Mouse (Mus musculus) cerebellum, adult 9-10 months (tissue): ENCODE results near the gene Zfpl1.

Experiments used
- DNase-seq: peaks from one replicate; pipeline ENCODE4 v3.0.0; 2022

Gene Zfpl1

GRCm38 (mm10) chr19:6097847-6098246, 13.1 kb upstream of the Zfpl1 start:
- no peak for DNase-seq

GRCm38 (mm10) chr19:6094119-6094518, 9.4 kb upstream of the Zfpl1 start, which contains the start of gene AC131692.1:
Gene AC131692.1, plus strand, starts transcription at chr19:6094419.
- DNase-seq = no peak

- DNase-seq = no peak
Observed at GRCm38 (mm10) chr19:6088841-6089240, 4.1 kb upstream of the Zfpl1 start.

GRCm38 (mm10) chr19:6085417-6085879, 692 bp upstream of the Zfpl1 start:
- peak; percentile 21 for DNase-seq

DNA sequence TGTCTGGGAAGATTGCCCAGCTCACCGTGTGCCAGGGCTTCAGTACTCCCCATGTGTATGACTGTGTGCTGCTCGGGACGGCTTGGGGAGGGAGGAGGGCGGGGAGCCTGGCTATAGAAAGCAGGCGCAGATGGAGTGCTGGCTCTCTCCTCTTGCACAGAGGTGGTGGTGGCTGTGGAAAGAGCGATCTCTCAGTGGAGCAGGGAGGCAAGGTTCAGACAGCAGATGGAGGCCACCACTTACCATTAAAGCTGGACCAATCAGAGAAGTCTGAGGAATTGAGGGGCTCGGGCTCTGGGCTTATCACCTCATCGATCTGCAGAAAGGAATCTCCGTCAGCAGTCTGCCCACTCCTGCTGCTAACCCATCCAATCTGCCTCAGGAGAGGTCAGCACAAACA, 2.6 kb downstream of the Zfpl1 start, which contains the start of gene Gm28374:
Gm28374 (minus strand) TSS at position 101 of the 400 bp plus-strand sequence.
- DNase-seq = peak; percentile 13

DNA sequence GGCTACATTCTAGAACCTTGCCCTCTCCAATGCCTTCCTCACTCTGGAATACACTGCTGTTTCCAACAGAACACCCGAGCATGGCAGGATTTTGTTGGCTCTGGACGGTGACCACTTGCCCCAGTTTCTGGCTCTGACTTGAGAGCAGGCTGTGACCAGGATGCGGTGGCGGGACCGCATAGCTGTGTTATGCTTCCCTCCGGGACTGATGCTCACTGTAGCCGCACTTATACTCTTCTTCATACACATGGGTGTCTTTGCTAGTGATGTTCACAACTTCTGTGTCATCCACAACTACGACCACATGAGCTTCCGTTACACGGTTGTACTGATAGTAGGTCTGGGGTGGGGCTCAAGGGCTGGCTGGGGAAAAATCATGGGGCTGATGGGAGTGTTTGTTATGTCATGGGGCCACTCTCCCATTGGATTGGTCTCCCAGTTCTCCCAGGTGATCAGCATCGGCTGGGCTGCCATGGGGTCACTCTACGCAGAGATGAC, 4.7 kb downstream of the Zfpl1 start, which contains the start of gene Tmem262:
Tmem262 (plus strand) TSS at position 51 of the 498 bp plus-strand sequence.
- peak; percentile 23 for DNase-seq

- peak; percentile 90 for DNase-seq
Observed at GRCm38 (mm10) chr19:6076564-6077393, 8.0 kb downstream of the Zfpl1 start, which contains the start of gene Vps51. Gene Vps51, minus strand, starts transcription at chr19:6077231.

DNA sequence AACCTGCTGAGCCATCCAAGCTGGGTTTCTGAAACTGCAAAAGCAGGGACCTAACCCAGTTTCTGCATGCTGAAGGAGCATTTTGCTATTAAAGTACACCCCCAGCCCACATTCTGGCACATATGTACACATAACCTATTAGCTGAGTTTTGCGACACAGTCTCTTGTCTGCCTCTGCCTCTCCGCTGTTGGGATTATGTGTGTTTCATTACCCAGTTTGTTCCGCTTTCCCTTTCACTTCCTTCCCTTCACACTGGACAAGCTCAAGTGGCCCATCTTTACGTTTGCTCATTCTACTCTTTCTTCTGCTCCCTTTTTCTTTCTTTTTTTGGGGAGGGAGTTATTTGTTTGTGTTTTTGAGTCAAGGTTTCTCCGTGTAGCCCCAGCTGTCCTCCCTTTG, 10.9 kb downstream of the Zfpl1 start:
- DNase-seq = no peak

- DNase-seq = no peak
Observed at GRCm38 (mm10) chr19:6071261-6071660, 13.5 kb downstream of the Zfpl1 start.

DNA sequence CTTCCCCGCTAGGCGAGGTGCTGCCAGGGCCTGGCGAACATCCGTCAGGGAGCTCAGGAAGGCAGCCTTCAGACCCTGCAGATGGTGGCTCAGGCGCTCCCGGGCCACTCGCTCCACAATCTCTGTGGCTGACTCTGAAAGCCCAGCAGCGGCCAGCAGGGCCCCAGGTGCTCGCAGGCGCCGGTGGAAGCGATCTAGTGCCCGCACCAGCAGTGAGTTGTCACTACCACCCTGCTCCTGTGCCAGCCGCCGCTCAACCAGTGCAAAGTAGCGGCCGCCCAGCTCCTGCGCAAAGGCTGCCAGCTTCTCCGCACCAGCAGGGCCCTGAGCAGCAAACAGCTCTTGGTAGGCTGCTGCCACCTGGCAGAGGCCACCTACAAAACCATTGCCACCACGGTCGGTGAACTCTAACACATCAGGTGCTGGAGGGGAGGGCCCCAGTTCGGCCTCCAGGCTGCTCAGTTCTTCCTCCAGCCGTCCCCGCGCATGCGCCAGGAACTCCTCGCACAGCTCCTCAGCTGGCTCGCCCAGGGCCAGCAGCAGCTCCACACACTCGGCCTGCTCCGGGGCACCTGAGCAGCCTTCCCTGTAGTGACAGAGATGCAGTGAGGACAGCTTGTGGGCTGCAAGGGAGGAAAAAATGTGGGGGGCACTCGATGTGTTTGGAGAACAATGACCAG, 14.0 kb downstream of the Zfpl1 start:
- DNase-seq = no peak

DNA sequence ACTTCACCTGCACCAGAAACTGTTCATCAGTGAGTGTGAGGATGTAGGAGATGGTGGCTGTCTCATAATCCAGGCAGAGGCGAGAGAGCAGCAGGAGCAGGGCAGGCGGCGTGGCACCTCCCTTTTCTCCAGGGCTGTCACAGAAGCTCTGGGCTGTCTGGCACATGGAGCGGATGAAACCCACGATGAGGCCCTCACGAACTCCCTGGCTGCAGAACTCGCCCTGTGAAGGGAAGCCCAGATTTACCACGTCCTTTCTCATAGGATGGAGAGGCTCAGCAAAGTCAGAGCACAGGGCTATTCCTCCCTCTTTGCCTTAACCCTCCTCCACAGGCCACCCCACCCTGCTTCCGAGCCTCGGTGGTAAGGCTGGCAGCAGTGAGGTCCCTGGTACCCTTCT, 14.9 kb downstream of the Zfpl1 start:
- no peak for DNase-seq

- DNase-seq = no peak
Observed at GRCm38 (mm10) chr19:6068951-6069350, 15.8 kb downstream of the Zfpl1 start.

DNA sequence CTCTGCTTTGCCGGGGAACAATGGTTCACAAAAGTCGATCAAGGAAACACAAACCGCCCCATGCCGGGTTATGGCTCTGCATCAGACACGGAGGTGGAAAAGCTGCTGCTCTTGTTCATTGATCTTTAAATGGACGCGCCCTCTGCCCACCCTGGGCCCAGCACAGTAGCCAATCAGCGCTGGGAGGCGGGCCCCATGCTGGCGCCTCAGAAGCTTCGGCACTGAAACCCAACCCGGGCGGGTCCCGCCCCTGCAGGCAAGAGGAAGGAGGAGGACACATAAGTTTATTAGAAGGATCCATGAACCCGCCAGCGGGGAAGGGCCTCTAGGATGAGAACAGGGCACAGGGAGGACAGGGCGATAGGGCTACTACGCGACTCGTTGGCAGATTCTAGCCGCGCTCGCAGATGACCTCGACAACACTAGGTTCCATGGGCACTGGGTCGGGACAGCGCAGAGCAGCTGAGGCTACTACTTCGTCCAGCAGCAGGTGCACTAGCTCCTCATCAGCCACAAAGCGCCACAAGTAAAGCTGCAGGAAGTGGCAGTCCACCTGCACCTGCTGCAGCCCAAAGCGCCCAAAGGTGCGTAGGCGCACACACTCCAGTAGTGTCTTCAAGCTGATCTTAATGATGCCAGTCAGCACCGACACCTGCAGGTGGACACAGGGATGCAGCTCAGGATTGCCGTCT, 16.9 kb downstream of the Zfpl1 start, which contains the start of gene Tm7sf2:
Tm7sf2 (minus strand) TSS at position 650 of the 692 bp plus-strand sequence.
- peak; percentile 83 for DNase-seq

DNA sequence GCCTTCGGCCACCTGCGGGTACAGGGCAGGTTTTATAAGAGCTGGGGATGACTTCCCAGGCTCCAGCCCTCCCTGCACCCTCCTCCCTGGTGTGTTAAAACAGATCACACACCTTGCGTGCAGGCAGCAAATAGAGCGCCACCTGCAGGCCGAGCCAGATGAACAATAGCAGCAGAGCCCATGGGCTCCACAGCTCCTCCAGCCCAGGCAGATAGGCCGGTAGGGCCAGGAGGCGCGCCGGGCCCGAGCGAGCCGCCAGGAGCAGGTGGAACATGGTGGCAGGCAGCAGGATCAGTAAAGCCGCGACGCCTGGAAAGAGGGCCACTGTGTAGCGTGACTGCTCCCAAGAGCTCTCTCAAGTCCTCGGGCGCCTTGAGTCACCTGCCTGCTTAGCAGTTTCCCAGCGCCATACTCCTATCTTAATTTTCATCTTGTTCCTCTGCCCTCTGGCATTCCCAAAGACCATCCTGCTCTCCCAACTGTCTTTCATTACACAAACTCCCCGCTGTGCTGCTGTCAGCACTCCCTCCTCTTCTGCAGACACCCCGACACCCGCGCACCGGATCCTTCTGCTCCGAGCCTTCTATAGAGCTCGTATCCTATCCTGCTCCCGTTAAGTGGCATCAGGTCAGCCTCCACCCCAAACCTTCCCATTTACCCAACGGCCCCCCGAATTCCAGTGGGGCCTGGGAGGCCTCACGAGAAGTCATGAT, 17.6 kb downstream of the Zfpl1 start:
- DNase-seq = peak; percentile 92

GRCm38 (mm10) chr19:6066571-6066970, 18.2 kb downstream of the Zfpl1 start:
- DNase-seq = no peak

GRCm38 (mm10) chr19:6063081-6063480, 21.7 kb downstream of the Zfpl1 start:
- no peak for DNase-seq

DNA sequence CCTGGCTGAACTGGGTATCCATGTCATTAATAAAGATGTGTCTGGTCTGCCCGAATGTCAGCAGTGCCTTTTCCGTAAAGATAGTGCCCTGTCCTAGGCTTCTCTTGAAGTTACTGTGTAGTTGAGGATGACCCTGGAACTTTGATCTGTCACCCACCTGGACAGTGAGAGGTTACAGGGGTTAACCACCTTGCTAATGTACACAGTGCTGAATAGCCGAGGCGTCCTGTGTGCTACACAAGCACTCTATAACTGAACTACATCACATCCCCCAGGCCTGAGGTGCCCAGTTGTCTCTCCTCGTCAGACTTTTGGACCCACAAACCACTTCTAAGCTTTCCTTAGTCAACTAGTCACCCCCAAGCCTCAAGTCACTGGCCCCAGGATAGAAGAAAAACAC, 22.3 kb downstream of the Zfpl1 start:
- DNase-seq = no peak

DNA sequence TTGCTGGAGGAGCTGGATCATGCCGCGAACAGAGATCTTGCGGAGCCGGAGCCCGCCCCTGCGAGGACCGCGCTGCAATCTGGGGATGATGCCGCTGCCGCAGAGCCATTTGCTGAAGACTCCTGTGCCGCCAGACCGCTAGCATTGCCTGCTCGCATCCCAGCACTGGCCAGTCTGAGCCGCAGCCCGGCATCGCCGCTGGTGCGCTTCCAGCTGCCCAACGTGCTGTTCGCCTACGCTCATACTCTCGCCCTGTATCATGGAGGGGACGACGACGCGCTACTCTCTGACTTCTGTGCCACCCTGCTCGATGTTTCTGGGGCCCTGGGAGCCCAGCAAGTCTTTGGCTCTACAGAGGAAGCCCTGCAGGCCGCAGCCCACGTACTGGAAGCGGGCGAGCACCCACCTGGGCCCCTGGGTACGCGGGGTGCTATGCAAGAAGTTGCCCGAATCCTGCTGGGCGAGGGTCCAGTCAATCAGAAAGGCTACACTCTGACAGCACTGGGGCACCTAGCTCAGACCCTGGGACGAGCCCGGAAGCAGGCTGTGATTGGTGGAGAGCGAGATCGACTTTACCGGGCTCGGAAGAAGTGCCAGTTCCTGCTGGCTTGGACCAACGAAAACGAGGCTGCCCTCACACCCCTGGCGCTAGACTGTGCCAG, 23.0 kb downstream of the Zfpl1 start:
- peak; percentile 60 for DNase-seq

GRCm38 (mm10) chr19:6061021-6061533, 23.7 kb downstream of the Zfpl1 start, which contains the start of gene Znhit2:
Gene Znhit2, plus strand, starts transcription at chr19:6061192.
- DNase-seq = peak; percentile 88

DNA sequence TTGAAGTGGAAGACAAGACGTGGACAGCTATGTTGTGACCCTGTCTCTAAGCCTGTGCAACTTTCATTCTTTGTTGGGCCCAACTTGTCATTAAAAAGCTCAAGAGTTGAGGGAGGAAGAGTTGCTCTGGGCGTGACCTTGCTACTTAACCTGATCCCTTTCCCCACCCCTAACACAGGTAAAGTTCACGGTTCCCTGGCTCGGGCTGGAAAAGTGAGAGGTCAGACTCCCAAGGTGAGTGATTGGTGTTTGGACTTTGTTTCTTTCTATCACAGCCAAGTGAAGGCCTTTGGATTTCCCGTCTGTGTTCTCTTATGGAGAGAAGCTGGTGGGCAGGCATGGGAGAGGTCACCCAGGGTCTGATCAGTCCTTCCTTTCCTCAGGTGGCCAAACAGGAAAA, 25.8 kb downstream of the Zfpl1 start:
- no peak for DNase-seq

DNA sequence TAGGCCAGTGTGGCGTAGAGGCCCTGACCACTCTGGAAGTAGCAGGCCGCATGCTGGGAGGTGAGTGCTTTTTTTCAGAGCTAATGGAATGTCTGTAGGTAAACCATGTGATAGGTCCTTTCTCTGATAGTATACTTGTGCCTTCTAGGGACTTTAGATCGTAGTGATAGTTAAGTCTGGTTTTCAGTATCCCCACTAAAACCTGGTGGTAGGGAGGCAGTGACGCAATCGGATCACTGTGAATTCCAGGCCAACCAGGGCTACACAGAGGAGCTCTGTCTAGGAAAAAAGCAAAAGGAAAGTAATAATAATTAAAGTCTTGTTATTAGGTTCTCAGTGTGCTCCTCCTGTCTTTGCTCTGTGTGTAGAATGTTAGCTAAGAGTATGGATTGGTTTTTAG, 26.2 kb downstream of the Zfpl1 start:
- DNase-seq = no peak
